Mouse (Mus musculus) thymus, postnatal 0 days (tissue): ENCODE measurements at regions not wholly inside any gene's neighbourhood (a gene's known extent, or its start where the extent isn't known, plus 50 kb on each side); places are given as distances from the start of the nearest gene placed in this dataset.
"Not testable (repeated sequence)": the region's sequence is repeated elsewhere in the genome, so short reads cannot be mapped to it uniquely, and the experiment has no call there.

ENCODE experiments used
- DNase-seq: peaks from one replicate; pipeline ENCODE4 v3.0.0-alpha.2; 2015; ENCODE audit warnings: low spot score

DNA sequence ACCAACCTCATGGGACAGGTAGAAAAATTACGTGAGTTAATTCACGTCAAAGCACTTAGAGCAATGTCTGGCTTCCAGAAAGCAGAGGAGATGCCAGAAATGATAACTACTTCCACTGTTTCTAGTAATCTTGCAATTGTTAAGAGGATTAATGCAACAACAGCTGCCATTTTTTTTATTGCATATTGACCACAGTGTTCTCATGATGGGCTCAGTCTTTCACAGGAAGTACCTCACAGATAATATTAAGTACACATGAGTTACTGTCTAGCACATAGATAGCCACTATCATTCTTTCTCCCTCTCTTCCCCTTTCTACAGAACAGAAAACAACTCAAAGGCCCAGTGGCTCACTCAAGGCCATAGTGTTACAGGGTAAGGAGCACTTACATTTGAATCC is 104.8 kb upstream of the Abca1 start:
- DNase-seq: no peak

DNA sequence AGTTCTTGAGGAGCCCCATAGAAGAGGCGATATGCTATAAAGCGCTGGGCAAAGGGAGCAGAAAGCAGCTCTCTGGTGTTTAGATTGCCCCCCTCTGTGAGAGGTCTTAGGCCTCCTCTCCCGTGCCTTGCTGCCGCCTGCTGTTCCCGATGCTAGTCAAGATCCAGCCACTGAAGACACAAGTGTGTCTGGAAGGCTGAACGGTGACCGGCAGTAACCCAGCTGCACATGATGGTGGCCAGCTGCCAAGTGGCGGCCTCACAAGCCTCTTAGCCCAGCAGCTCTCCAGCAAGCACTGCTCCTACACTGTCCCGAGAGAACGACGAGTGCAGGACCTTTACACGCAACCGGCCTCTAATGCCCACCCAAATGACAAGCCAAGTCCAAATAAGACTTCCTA is 104.1 kb upstream of the Abca1 start:
- no peak for DNase-seq

- no peak for DNase-seq
Observed at GRCm38 (mm10) chr4:53262466-53262865, 102.8 kb upstream of the Abca1 start.

DNA sequence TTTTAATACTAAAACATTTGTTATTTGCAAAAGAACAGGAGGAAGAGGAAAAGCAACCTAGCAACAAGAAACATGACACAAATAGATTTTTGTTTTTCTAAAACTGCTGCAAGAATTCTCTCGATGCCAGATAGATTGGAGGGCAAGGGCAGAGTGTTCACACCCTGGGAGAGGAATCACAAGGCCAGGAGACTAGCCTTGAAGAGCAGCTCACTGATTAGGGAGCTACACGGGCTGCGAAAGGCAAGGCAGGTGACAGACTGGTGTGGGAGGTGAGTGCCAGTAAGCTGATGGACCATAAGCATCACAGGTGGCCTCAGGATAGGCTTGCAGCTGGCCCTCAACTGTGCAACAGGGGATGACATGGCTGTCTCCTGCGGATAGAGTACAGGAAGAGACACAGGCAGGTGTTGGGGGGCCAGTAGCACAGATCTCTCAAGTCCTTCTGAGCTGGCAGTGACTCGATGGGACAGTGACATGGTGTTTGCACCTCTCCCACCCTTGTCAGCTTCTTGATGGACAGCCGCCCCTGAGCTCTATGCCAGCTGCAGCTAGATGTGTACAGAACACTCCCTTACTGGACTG is 102.0 kb upstream of the Abca1 start:
- DNase-seq: no peak

GRCm38 (mm10) chr4:53258975-53259374 is 99.3 kb upstream of the Abca1 start:
- DNase-seq: no peak

- DNase-seq: no peak
Observed at GRCm38 (mm10) chr4:53256996-53257395, 97.3 kb upstream of the Abca1 start.

DNA sequence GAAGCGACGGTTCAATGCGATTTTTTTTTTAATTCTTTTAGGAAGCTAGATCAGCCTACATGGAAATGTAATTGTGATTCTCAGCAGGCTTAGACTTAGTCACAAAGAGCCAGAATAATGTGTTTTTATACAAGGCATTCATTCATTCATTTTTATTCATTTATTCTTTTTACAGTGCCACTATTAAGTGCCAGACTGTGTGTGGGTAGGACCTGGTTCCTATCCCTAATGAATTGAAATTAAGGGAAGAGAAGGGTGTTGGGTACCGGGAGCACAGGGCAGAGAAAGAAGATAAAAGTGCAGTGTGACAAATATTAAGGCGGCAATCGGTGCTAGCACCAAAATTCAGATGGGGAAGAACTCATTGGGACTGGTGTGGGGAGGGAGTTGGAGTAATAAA is 94.8 kb upstream of the Abca1 start:
- DNase-seq: no peak

- DNase-seq: no peak
Observed at GRCm38 (mm10) chr4:53253680-53254079, 94.0 kb upstream of the Abca1 start.

DNA sequence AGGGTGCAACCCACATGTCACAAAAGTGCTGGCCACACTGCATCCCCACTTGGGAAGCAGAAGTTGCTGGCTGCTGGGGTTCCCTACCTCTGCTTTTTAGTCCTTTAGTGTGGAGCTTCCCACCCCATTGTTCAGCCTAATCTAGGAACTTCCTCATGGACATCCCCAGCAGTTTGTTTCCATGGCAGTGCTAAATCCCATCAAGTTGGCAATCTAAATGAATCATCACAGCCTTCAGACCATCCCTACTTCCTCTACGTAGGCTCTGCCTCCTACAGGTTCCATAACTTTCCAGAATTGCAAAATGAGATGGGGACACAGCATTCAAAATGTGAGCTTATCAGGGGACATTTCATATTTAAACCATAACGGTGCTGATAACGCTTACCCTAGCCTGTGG is 90.6 kb upstream of the Abca1 start:
- DNase-seq: no peak

DNA sequence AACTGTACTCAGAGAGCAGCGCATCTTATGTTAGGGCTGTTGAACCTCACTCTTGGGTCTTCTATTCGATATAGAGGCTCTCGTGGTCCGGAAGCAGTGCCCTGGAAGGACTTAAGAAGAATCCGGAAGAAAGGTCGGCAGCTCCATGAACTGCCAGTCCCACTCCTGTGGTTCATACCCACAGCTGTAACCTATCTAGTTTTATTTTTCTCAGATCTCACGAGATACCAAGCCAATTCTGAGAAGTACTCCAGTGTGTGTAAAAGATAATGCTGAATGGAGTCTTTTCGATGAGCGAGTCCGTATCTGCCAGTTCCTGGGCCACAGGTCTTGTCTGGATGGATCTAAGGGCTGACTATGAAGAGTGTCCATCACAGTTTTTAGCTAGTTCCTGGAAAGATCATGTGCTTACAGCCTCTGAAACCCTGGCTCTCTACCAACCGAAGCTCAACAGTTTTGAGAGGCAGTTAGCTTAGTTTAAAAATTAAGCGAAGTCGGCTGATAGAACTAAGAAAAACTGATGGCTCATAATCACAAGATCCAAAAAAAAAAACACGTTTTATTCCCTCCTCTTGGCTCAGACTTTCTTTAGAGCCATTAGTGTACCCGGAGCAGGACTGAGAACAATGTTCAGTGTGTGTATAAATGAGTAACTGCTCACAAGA is 86.5 kb upstream of the Abca1 start:
- DNase-seq: no peak

- DNase-seq: no peak
Observed at GRCm38 (mm10) chr4:53245553-53245952, 85.9 kb upstream of the Abca1 start.

GRCm38 (mm10) chr4:53243473-53243872 is 83.8 kb upstream of the Abca1 start:
- DNase-seq: not testable (repeated sequence)

DNA sequence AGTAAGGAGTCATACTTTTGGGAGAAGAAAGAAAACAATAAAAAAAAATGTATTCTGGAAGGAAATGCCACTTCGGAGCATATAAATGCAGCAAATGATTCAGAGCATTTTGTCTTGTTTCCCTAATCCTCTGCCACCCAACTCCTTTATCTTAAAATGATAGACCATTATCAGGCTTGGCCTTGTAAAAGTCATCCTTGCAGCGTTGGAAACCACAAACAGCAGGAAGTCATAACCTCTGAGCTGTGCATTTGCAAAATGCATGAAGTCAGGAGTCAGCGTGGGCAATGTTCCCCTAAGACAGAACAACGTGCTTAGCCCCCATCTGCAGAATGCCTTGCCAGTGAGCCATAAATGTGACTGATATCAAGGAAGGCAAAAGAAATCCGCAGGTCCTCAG is 80.2 kb upstream of the Abca1 start:
- peak; percentile 8 for DNase-seq

DNA sequence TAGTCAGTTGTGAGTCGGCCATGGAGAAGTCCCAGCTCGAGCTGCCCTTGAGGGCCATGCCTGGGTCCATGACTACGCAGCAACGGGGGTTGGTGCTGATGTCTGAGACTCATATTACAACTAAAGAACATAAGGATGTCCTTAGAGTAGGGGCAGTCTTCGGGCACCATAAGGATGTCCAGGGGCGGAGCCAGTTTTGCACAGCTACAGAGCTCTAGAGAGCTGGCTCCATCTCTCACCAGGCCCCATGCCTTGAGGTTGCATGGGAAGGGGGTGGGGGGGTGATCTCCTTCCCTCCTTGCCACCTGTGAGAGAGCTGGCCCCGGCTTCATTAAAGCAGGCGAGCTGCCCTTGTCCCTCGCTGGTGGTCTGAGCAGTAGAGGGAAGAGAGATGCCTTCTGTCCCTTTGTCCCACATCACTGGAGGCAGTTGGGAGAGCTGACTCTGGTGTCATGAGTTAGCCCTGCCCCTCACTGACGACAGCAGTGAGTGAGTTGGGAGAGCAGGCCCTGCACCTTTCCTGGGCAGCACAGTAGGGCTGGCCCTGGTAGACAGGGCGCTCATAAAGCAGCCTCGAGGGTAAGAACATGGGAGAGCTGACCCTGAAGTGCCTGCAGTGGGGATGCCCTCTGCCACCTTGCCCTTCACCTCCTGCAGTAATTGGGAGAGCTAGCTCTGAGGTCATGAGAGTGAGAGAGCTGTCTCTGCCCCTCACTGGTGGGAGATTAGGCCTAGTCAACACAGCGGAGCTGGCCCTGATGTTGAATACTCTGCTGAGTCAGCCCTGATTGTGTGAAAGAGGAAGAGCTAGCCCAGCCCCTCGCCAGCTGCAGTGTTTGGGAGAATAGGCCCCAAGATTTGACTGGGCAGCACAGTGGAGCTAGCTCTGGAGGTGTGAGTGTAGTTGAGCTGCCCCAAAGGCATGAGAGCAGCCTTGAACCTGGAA is 78.9 kb upstream of the Abca1 start:
- peak; percentile 5 for DNase-seq

DNA sequence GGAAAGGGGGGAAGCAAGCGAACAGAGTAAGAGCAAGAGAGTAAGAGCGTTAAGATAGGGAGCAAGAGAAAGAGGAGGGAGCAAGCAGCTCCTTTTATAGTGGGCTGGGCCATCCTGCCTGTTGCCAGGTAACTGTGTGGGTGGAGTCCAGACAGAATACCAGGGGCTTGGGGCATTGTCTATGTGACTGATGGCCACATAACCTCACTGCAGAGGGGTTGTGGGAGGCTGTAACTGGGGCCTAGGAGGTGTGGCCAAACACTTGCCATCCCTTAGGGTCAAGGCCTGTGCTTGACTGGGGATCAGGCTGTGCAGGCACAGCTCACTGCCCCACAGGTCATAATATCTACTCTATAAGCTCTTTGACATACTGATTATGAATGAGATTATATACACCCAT is 76.2 kb upstream of the Abca1 start:
- DNase-seq: no peak

DNA sequence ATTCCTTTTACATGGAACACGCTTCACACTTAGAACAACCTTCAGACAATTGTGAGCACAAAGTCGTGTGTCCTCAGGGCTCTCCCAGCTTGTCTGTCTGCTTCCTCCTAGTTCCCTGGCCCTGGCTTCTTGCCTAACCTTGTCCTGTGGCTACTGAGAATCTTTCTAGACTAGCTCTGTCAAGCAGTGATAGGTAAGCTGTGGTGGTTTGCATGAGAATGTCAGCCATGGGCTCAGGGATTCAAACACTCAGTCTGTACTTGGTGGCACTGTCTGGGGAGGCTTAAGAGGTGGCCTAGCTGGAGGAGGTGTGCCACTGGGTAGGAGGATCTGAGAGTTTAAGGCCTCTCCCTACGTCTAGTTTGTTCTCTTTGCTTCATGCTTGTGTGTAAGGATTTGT is 72.7 kb upstream of the Abca1 start:
- DNase-seq: no peak

DNA sequence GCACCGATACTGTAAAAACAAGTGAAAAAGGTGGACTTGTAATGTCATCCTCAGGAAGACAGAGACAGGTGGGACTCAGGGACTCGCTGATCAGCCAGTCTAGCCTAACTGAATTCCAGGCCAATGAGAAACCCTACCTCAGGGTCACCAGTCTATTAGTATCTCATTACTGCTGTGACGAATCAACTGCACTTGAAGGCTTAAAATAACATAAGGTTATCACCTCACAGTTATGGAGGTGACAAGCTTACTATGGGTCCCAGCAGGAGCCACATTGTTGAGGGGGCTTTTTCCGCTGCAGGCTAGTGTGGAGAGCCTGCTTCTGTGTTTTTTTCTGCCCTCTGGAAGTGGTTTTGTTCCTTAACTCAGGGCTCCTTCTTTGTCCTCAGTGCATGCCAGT is 72.2 kb upstream of the Abca1 start:
- no peak for DNase-seq

DNA sequence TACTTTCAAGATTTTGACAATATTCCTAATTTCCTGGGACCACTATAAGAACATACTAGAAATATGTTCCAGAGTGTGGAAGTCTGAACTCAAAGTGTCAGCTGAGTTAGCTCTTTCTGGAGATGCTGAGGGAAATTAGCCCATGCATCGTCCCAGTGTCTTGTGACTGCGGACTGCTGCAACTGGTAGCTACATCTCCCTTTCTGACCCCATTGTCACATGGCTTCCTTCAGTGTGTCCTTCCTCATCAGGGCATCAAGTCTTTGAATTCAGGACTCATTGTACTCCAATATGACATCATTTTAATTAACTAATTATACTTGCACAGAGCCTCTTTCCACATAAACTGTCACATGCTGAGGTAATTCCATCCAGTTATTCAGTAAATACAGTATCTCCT is 71.4 kb upstream of the Abca1 start:
- no peak for DNase-seq

DNA sequence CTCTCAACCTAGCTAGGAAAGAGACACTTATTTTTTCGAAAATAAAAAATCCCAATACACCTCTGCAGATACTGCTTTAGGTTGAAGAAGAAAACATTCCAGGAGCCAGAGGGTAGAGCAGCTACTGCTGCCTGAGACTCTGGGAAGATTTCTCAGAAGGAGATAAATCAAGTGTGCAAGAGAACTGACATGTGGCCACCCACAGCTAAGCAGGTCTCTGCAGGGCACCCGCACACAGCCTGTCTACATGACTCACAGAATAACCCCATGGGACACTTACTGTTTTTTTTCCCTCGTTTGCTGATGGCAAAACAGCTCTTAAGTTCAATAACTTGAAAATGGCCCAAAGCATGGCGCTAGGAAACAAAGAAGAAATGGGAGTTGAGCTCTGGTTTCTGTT is 68.7 kb upstream of the Abca1 start:
- no peak for DNase-seq

DNA sequence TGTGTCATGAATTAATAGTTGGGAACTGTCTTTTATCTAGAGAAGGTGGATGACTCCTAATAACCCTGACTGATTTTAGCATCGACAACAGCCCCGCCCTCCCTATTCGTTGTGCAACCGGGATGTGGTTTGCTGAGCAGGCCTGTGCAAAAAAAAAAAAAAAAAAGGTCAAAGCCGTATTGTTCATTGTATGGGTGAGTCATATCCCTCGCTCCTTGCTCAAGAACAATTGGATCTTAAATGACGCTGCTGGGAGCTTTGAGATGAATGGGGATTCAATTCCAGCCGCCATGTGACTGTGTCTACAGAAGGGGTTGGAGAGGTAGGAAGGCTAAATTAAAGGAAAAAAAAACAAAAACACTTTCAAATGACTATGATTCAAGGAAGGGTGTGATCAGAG is 68.1 kb upstream of the Abca1 start:
- no peak for DNase-seq

DNA sequence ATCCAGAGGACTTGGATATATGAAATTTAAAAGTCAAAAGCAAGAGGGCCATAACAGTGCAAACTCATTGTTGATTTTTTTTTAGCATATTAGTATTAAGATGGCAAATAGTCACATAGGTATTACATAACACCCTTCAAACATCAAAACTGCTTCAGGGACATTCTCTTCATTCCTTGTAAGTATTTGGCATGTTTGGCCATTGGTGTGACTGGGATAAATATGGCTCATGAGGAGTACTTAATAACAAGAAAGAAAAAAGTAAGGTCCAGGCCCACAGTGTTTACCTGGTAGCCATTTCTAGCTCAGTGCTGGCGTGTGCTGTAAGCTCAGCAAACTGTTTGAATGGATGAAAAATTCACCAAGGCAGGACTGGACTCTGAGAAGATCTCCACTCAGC is 67.4 kb upstream of the Abca1 start:
- DNase-seq: no peak

- DNase-seq: no peak
Observed at GRCm38 (mm10) chr4:53226376-53226775, 66.7 kb upstream of the Abca1 start.

DNA sequence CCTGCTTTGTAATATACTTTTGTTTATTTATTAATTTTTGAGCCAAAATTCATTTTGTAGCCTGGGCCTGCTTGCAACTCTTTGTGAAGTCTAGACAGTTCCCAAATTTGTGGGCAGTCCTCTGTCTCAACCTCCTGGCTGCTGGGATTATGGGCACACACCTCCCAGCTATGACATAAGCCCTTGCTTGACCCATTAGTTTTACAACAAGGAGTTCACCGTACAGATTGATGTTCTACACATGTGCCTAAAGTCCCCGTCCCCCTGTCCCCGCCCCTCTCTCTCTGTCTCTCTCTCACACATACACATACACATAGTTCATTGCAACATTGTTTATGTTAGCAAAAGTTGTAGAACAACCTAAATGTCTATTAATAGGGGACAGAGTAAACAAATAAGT is 63.7 kb upstream of the Abca1 start:
- no peak for DNase-seq
